Comparison of ENCODE assay signal across 9 mouse cellular contexts in the genomic region with DNA sequence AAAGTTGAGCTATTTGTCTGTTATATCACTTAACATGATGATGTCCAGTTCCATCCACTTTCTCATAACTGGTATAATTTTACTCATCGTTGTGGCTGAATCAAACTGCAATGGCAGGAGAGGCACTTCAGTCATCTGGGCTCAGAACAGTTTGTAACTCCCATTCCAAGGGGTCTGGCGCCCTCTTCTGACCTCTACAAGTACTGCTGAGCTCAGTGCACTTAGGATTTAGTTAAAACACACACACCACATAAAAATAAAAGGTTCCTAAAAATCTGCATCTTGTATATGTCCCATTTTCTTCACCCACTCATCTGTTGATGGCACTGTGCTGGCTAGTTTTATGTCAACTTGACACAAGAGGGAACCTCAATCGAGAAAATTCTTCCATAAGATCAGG. TPM values are rescaled to one million over a fixed set of nuclear protein-coding genes. Genes with fewer than 3 reads are reported as not detected.
DNase-seq lines count a peak whose midpoint lies in the region; ATAC-seq and TF ChIP-seq lines count a peak whose summit lies in the region.
"Had no signal": no experiment of that assay in that cellular context is flagged by ENCODE, and none has a peak within 500 bp of the region (broad histone marks: within the 10 kb centered on the region; RNA-seq: fewer than 3 reads in every experiment).

No protein-coding gene starts in this region.

- peaks cover 20% of the 10 kb centered on the region for H3K36me3 ChIP-seq in intestine, postnatal 0 days (ENCODE audit: control insufficient read depth, insufficient read depth)
- peaks cover 8% of the 10 kb centered on the region; the same call in 1 of the 2 replicates for H3K36me3 ChIP-seq in intestine, embryonic 16.5 days (ENCODE audit: control insufficient read depth, insufficient read depth, low read length)
- H3K36me3 ChIP-seq in forebrain, embryonic 14.5 days (ENCODE audit: control insufficient read depth, insufficient read depth, low read length): peaks cover 27% of the 10 kb centered on the region
- peaks cover 11% of the 10 kb centered on the region; the same call in 1 of the 2 replicates for H3K36me3 ChIP-seq in liver, embryonic 11.5 days (ENCODE audit: control insufficient read depth, insufficient read depth, low read length)
- peaks cover 25% of the 10 kb centered on the region for H3K36me3 ChIP-seq in neural tube, embryonic 12.5 days

- no peaks in the 10 kb centered on the region for H3K27me3 ChIP-seq in intestine, postnatal 0 days (replicated peaks; ENCODE audit: control insufficient read depth, insufficient read depth, low read length)
- H3K27me3 ChIP-seq in intestine, embryonic 16.5 days (replicated peaks; ENCODE audit: control insufficient read depth, insufficient read depth, low read length): no peaks in the 10 kb centered on the region
- H3K27me3 ChIP-seq in forebrain, embryonic 14.5 days (replicated peaks; ENCODE audit: control insufficient read depth, insufficient read depth, low read length): no peaks in the 10 kb centered on the region
- no peaks in the 10 kb centered on the region for H3K27me3 ChIP-seq in liver, embryonic 11.5 days (replicated peaks; ENCODE audit: control insufficient read depth, insufficient read depth, low read length)
- H3K27me3 ChIP-seq in neural tube, embryonic 12.5 days (replicated peaks): no peaks in the 10 kb centered on the region

- H3K9ac ChIP-seq in intestine, postnatal 0 days (ENCODE audit: low read depth, low read length): no peak overlapping the region
- H3K9ac ChIP-seq in intestine, embryonic 16.5 days (ENCODE audit: low read depth, low read length): no peak overlapping the region
- H3K9ac ChIP-seq in forebrain, embryonic 14.5 days (ENCODE audit: low read length): no peak overlapping the region
- H3K9ac ChIP-seq in liver, embryonic 11.5 days (ENCODE audit: low read depth, low read length): 0 out of 2 replicates have a peak overlapping the region, but pooled peaks have one; percentile 14
- H3K9ac ChIP-seq in neural tube, embryonic 12.5 days: no peak overlapping the region

- no peak overlapping the region for H3K4me2 ChIP-seq in intestine, postnatal 0 days (replicated peaks; ENCODE audit: low read depth)
- no peak overlapping the region for H3K4me2 ChIP-seq in intestine, embryonic 16.5 days (ENCODE audit: low read depth, low read length)
- peak overlapping the region; percentile 25; the same call in 1 of the 2 replicates for H3K4me2 ChIP-seq in forebrain, embryonic 14.5 days (ENCODE audit: low read length)
- no peak overlapping the region for H3K4me2 ChIP-seq in liver, embryonic 11.5 days
- peak overlapping the region; percentile 92 for H3K4me2 ChIP-seq in neural tube, embryonic 12.5 days (replicated peaks)

- TF ChIP-seq CTCF in intestine, postnatal 0 days (IDR thresholded peaks at IDR 0.05; ENCODE audit: low read depth): peak; percentile 94

- peaks cover 8% of the 10 kb centered on the region; the same call in 1 of the 2 replicates for H3K4me1 ChIP-seq in intestine, postnatal 0 days (replicated peaks; ENCODE audit: control insufficient read depth, insufficient read depth, low read length)
- H3K4me1 ChIP-seq in intestine, embryonic 16.5 days (ENCODE audit: control insufficient read depth, insufficient read depth, low read length): peaks cover 14% of the 10 kb centered on the region
- peaks cover 16% of the 10 kb centered on the region for H3K4me1 ChIP-seq in forebrain, embryonic 14.5 days (ENCODE audit: control insufficient read depth, insufficient read depth, low read length)
- peaks cover 13% of the 10 kb centered on the region for H3K4me1 ChIP-seq in liver, embryonic 11.5 days (replicated peaks; ENCODE audit: control insufficient read depth, insufficient read depth, low read length)
- peaks cover 28% of the 10 kb centered on the region for H3K4me1 ChIP-seq in neural tube, embryonic 12.5 days

- H3K9me3 ChIP-seq in intestine, postnatal 0 days (ENCODE audit: control insufficient read depth): no peaks in the 10 kb centered on the region
- H3K9me3 ChIP-seq in intestine, embryonic 16.5 days (ENCODE audit: control insufficient read depth, low read length): no peaks in the 10 kb centered on the region
- H3K9me3 ChIP-seq in forebrain, embryonic 14.5 days (replicated peaks; ENCODE audit: control insufficient read depth, low read length): no peaks in the 10 kb centered on the region
- no peaks in the 10 kb centered on the region for H3K9me3 ChIP-seq in liver, embryonic 11.5 days (ENCODE audit: control insufficient read depth, low read length)
- no peaks in the 10 kb centered on the region for H3K9me3 ChIP-seq in neural tube, embryonic 12.5 days

- ATAC-seq in intestine, postnatal 0 days: no peak
- no peak for ATAC-seq in intestine, embryonic 16.5 days
- ATAC-seq in forebrain, embryonic 14.5 days: no peak
- ATAC-seq in liver, embryonic 11.5 days (replicated peaks; ENCODE audit: low FRiP score): no peak
- ATAC-seq in neural tube, embryonic 12.5 days (ENCODE audit: low FRiP score, low read depth): no peak

- DNase-seq in c-Kit-negative CD71-positive TER-119-positive erythroid progenitor cells, embryonic 14.5 days (ENCODE audit: low read depth, low spot score): peak; percentile 69
- peak; percentile 87 for DNase-seq in forebrain, embryonic 14.5 days (ENCODE audit: low spot score)
- DNase-seq in kidney, adult 8-10 months: peak; percentile 81 to 93
- DNase-seq in liver, embryonic 11.5 days (ENCODE audit: low spot score): no peak
- peak; percentile 91 for DNase-seq in testis, postnatal 10 days (ENCODE audit: low spot score)

- H3K27ac ChIP-seq in intestine, postnatal 0 days (ENCODE audit: low read depth, low read length): no peak overlapping the region
- H3K27ac ChIP-seq in intestine, embryonic 16.5 days (ENCODE audit: low read length): no peak overlapping the region
- no peak overlapping the region for H3K27ac ChIP-seq in forebrain, embryonic 14.5 days (ENCODE audit: low read depth, low read length)
- no peak overlapping the region for H3K27ac ChIP-seq in liver, embryonic 11.5 days (ENCODE audit: low read depth, low read length)
- H3K27ac ChIP-seq in neural tube, embryonic 12.5 days: no peak overlapping the region

- no peak overlapping the region for H3K4me3 ChIP-seq in intestine, postnatal 0 days (ENCODE audit: low read depth, low read length)
- no peak overlapping the region for H3K4me3 ChIP-seq in intestine, embryonic 16.5 days (ENCODE audit: low read length)
- H3K4me3 ChIP-seq in forebrain, embryonic 14.5 days (ENCODE audit: low read depth, low read length): no peak overlapping the region
- no peak overlapping the region for H3K4me3 ChIP-seq in liver, embryonic 11.5 days (ENCODE audit: low read depth, low read length)
- no peak overlapping the region for H3K4me3 ChIP-seq in neural tube, embryonic 12.5 days
- H3K4me3 ChIP-seq: erythroblast, embryonic 14.5 days had no signal

- WGBS in intestine, postnatal 0 days: 25% methylated on average over 3 of the region's 3 CpGs
- WGBS in intestine, embryonic 16.5 days: 26% methylated on average over 3 of the region's 3 CpGs
- 39% methylated on average over 3 of the region's 3 CpGs for WGBS in forebrain, embryonic 14.5 days
- 30% methylated on average over 3 of the region's 3 CpGs for WGBS in liver, embryonic 11.5 days
- 46% methylated on average over 3 of the region's 3 CpGs for WGBS in neural tube, embryonic 12.5 days

RNA-seq across cellular contexts. Expression of a gene that starts 1.9 kb away (rescaled TPM):
- polyA plus RNA-seq in intestine, postnatal 0 days (2015; fragmentation: Nextera tagmentation; extraction: Ambion mirVana): 80.4 and 98.2 TPM in 2 replicates
- polyA plus RNA-seq in intestine, embryonic 16.5 days (2015; fragmentation: Nextera tagmentation; extraction: Ambion mirVana): 111 and 112 TPM in 2 replicates
- 147 and 164 TPM in 2 replicates for polyA plus RNA-seq in forebrain, embryonic 14.5 days (2014; fragmentation: Nextera tagmentation; extraction: Ambion mirVana)
- 210 and 217 TPM in 2 replicates for polyA plus RNA-seq in liver, embryonic 11.5 days (2014; fragmentation: Nextera tagmentation; extraction: Ambion mirVana)
- polyA plus RNA-seq in neural tube, embryonic 12.5 days (2016; fragmentation: Nextera tagmentation; extraction: Ambion mirVana): 160 and 164 TPM in 2 replicates

RNA-seq across cellular contexts. Expression of a gene that starts 2.3 kb away (rescaled TPM):
- 4.8 and 5.5 TPM in 2 replicates for polyA plus RNA-seq in intestine, postnatal 0 days (2015; fragmentation: Nextera tagmentation; extraction: Ambion mirVana)
- 8.3 and 8.9 TPM in 2 replicates for polyA plus RNA-seq in intestine, embryonic 16.5 days (2015; fragmentation: Nextera tagmentation; extraction: Ambion mirVana)
- 8.8 and 10.1 TPM in 2 replicates for polyA plus RNA-seq in forebrain, embryonic 14.5 days (2014; fragmentation: Nextera tagmentation; extraction: Ambion mirVana)
- 6.6 and 7.7 TPM in 2 replicates for polyA plus RNA-seq in liver, embryonic 11.5 days (2014; fragmentation: Nextera tagmentation; extraction: Ambion mirVana)
- 17.9 and 19.0 TPM in 2 replicates for polyA plus RNA-seq in neural tube, embryonic 12.5 days (2016; fragmentation: Nextera tagmentation; extraction: Ambion mirVana)

RNA-seq across cellular contexts. Expression of a gene that starts 14.3 kb away (rescaled TPM):
- 21.5 TPM in 2 replicates for polyA plus RNA-seq in intestine, postnatal 0 days (2015; fragmentation: Nextera tagmentation; extraction: Ambion mirVana)
- 38.0 and 38.7 TPM in 2 replicates for polyA plus RNA-seq in intestine, embryonic 16.5 days (2015; fragmentation: Nextera tagmentation; extraction: Ambion mirVana)
- polyA plus RNA-seq in forebrain, embryonic 14.5 days (2014; fragmentation: Nextera tagmentation; extraction: Ambion mirVana): 97.2 and 111 TPM in 2 replicates
- 94.0 and 94.9 TPM in 2 replicates for polyA plus RNA-seq in liver, embryonic 11.5 days (2014; fragmentation: Nextera tagmentation; extraction: Ambion mirVana)
- polyA plus RNA-seq in neural tube, embryonic 12.5 days (2016; fragmentation: Nextera tagmentation; extraction: Ambion mirVana): 70.5 and 71.5 TPM in 2 replicates

RNA-seq across cellular contexts. Expression of a gene that starts 17.0 kb away (rescaled TPM):
- 6.8 and 8.2 TPM in 2 replicates for polyA plus RNA-seq in intestine, postnatal 0 days (2015; fragmentation: Nextera tagmentation; extraction: Ambion mirVana)
- polyA plus RNA-seq in intestine, embryonic 16.5 days (2015; fragmentation: Nextera tagmentation; extraction: Ambion mirVana): 7.5 and 7.6 TPM in 2 replicates
- polyA plus RNA-seq in forebrain, embryonic 14.5 days (2014; fragmentation: Nextera tagmentation; extraction: Ambion mirVana): 3.3 and 5.7 TPM in 2 replicates
- 0.14 and 0.44 TPM in 2 replicates for polyA plus RNA-seq in liver, embryonic 11.5 days (2014; fragmentation: Nextera tagmentation; extraction: Ambion mirVana)
- 0.54 and 0.79 TPM in 2 replicates for polyA plus RNA-seq in neural tube, embryonic 12.5 days (2016; fragmentation: Nextera tagmentation; extraction: Ambion mirVana)
- polyA plus RNA-seq: erythroblast, embryonic 14.5 days had no signal

RNA-seq across cellular contexts. Expression of a gene that starts 44.1 kb away (rescaled TPM):
- polyA plus RNA-seq in intestine, postnatal 0 days (2015; fragmentation: Nextera tagmentation; extraction: Ambion mirVana): 21.7 and 25.8 TPM in 2 replicates
- polyA plus RNA-seq in intestine, embryonic 16.5 days (2015; fragmentation: Nextera tagmentation; extraction: Ambion mirVana): 42.7 and 49.8 TPM in 2 replicates
- 61.3 and 66.1 TPM in 2 replicates for polyA plus RNA-seq in forebrain, embryonic 14.5 days (2014; fragmentation: Nextera tagmentation; extraction: Ambion mirVana)
- polyA plus RNA-seq in liver, embryonic 11.5 days (2014; fragmentation: Nextera tagmentation; extraction: Ambion mirVana): 53.7 and 64.5 TPM in 2 replicates
- polyA plus RNA-seq in neural tube, embryonic 12.5 days (2016; fragmentation: Nextera tagmentation; extraction: Ambion mirVana): 40.0 and 53.2 TPM in 2 replicates

Comparison
In these comparisons a context has a peak if more than half of its experiments do, and no peak if none do; other contexts are left out.
1. H3K4me2 ChIP-seq: peak in forebrain, embryonic 14.5 days (single experiment) and neural tube, embryonic 12.5 days (single experiment); none in intestine, postnatal 0 days (single experiment), intestine, embryonic 16.5 days (single experiment) and liver, embryonic 11.5 days (single experiment).